Mouse (Mus musculus) megakaryocyte, embryonic 14.5 days (primary cell): ENCODE measurements around the gene Opa1. TPM values are rescaled to one million over a fixed set of nuclear protein-coding genes. Genes with fewer than 3 reads are reported as not detected.

ENCODE experiments used
- H3K27me3 ChIP-seq: replicated peaks from 2 replicates; pipeline ENCODE3; 2012; ENCODE audit warnings: inconsistent platforms
- H3K36me3 ChIP-seq: replicated peaks from 2 replicates; pipeline ENCODE3; 2012; ENCODE audit warnings: low read length, inconsistent platforms, mixed read lengths
- H3K4me1 ChIP-seq: 2 replicates; pipeline ENCODE4 v1.6.1; 2012; ENCODE audit warnings: inconsistent platforms
- H3K4me3 ChIP-seq: replicated peaks from 2 replicates; pipeline ENCODE3; 2012; ENCODE audit warnings: moderate library complexity, mild to moderate bottlenecking, inconsistent platforms
- H3K9me3 ChIP-seq: 2 replicates; pipeline ENCODE4 v1.6.1; 2012; ENCODE audit warnings: inconsistent platforms
- FLI1 ChIP-seq: IDR thresholded peaks from 2 replicates; pipeline ENCODE4 v1.6.1; 2012; ENCODE audit warnings: low read length, inconsistent platforms, mixed read lengths
- GATA1 ChIP-seq: IDR thresholded peaks from 3 replicates; pipeline ENCODE4 v1.6.1; 2012; ENCODE audit warnings: mixed read lengths, low read length, inconsistent platforms, borderline replicate concordance
- polyA plus RNA-seq: library from polyadenylated mRNA; stranded (reverse); fragments of >175 nt; gene quantifications from 2 replicates; pipeline ENCODE4 v1.2.3, GENCODE M21; 2012; ENCODE audit warnings: low replicate concordance; ENCODE audit not compliant: insufficient read depth

Gene Opa1
- polyA plus RNA-seq, 1 experiment: 3.4 TPM

- Histone ChIP-seq H3K36me3 (no peaks in the 10 kb centered on the region), H3K9me3 (peaks cover 3% of the 10 kb centered on the region; the same call in 1 of the 2 replicates), H3K4me3 (no peak overlapping the region), H3K4me1 (no peaks in the 10 kb centered on the region), H3K27me3 (peaks cover 9% of the 10 kb centered on the region)
- TF ChIP-seq GATA1 (no peak), FLI1 (no peak)
Observed at GRCm38 (mm10) chr16:29668451-29668850, 89.3 kb downstream of the Opa1 start.

GRCm38 (mm10) chr16:29670806-29671205, 91.7 kb downstream of the Opa1 start:
- Histone ChIP-seq H3K27me3 (peaks cover 9% of the 10 kb centered on the region), H3K4me3 (no peak overlapping the region), H3K4me1 (no peaks in the 10 kb centered on the region), H3K36me3 (no peaks in the 10 kb centered on the region), H3K9me3 (peaks cover 3% of the 10 kb centered on the region; the same call in 1 of the 2 replicates)
- no peak for TF ChIP-seq GATA1
- TF ChIP-seq FLI1: no peak

GRCm38 (mm10) chr16:29673230-29673629, 94.1 kb downstream of the Opa1 start:
- H3K4me3 ChIP-seq: no peak overlapping the region
- H3K27me3 ChIP-seq: no peaks in the 10 kb centered on the region
- peaks cover 3% of the 10 kb centered on the region; the same call in 1 of the 2 replicates for H3K9me3 ChIP-seq
- TF ChIP-seq GATA1: no peak
- no peak for TF ChIP-seq FLI1
- no peaks in the 10 kb centered on the region for H3K4me1 ChIP-seq
- H3K36me3 ChIP-seq: no peaks in the 10 kb centered on the region

- H3K4me1 ChIP-seq: no peaks in the 10 kb centered on the region
- no peak overlapping the region for H3K4me3 ChIP-seq
- H3K36me3 ChIP-seq: no peaks in the 10 kb centered on the region
- TF ChIP-seq GATA1: no peak
- TF ChIP-seq FLI1: no peak
- H3K9me3 ChIP-seq: no peaks in the 10 kb centered on the region
- H3K27me3 ChIP-seq: peaks cover 27% of the 10 kb centered on the region
Observed at GRCm38 (mm10) chr16:29679607-29680006, 100.5 kb downstream of the Opa1 start.

GRCm38 (mm10) chr16:29680548-29681175, 101.5 kb downstream of the Opa1 start:
- TF ChIP-seq GATA1 (no peak), FLI1 (no peak)
- no peaks in the 10 kb centered on the region for H3K36me3 ChIP-seq
- no peak overlapping the region for H3K4me3 ChIP-seq
- no peaks in the 10 kb centered on the region for H3K9me3 ChIP-seq
- H3K27me3 ChIP-seq: peaks cover 30% of the 10 kb centered on the region
- no peaks in the 10 kb centered on the region for H3K4me1 ChIP-seq

- H3K4me1 ChIP-seq: no peaks in the 10 kb centered on the region
- H3K4me3 ChIP-seq: no peak overlapping the region
- no peaks in the 10 kb centered on the region for H3K36me3 ChIP-seq
- H3K9me3 ChIP-seq: no peaks in the 10 kb centered on the region
- H3K27me3 ChIP-seq: peaks cover 38% of the 10 kb centered on the region
- TF ChIP-seq FLI1: no peak
- TF ChIP-seq GATA1: no peak
Observed at GRCm38 (mm10) chr16:29682555-29683431, 103.7 kb downstream of the Opa1 start.

GRCm38 (mm10) chr16:29683563-29683962, 104.4 kb downstream of the Opa1 start:
- Histone ChIP-seq H3K4me3 (no peak overlapping the region), H3K9me3 (no peaks in the 10 kb centered on the region), H3K36me3 (no peaks in the 10 kb centered on the region), H3K4me1 (no peaks in the 10 kb centered on the region), H3K27me3 (peaks cover 40% of the 10 kb centered on the region)
- TF ChIP-seq FLI1 (no peak), GATA1 (no peak)

- H3K27me3 ChIP-seq: peaks cover 40% of the 10 kb centered on the region
- no peak overlapping the region for H3K4me3 ChIP-seq
- H3K36me3 ChIP-seq: no peaks in the 10 kb centered on the region
Observed at GRCm38 (mm10) chr16:29684111-29684510, 105.0 kb downstream of the Opa1 start.

GRCm38 (mm10) chr16:29684641-29685040, 105.5 kb downstream of the Opa1 start:
- Histone ChIP-seq H3K27me3 (peaks cover 41% of the 10 kb centered on the region), H3K9me3 (no peaks in the 10 kb centered on the region), H3K4me1 (peaks cover 5% of the 10 kb centered on the region), H3K4me3 (no peak overlapping the region), H3K36me3 (no peaks in the 10 kb centered on the region)
- TF ChIP-seq FLI1 (no peak), GATA1 (no peak)

More at GRCm38 (mm10) chr16:29684111-29684510, 105.0 kb downstream of the Opa1 start:
- Histone ChIP-seq H3K4me1 (peaks cover under 1% of the 10 kb centered on the region), H3K9me3 (no peaks in the 10 kb centered on the region)
- TF ChIP-seq FLI1 (no peak), GATA1 (no peak)

GRCm38 (mm10) chr16:29686141-29686540, 107.0 kb downstream of the Opa1 start:
- H3K4me1 ChIP-seq: peaks cover 5% of the 10 kb centered on the region
- H3K4me3 ChIP-seq: no peak overlapping the region
- TF ChIP-seq GATA1 (no peak), FLI1 (no peak)
- H3K9me3 ChIP-seq: no peaks in the 10 kb centered on the region
- H3K36me3 ChIP-seq: no peaks in the 10 kb centered on the region
- peaks cover 32% of the 10 kb centered on the region for H3K27me3 ChIP-seq
